Mouse (Mus musculus) urinary bladder, postnatal 10 days (tissue): ENCODE results near the gene Tspan3.

Experiments used
- DNase-seq: peaks from one replicate; pipeline ENCODE4 v3.0.0; 2022; ENCODE audit warnings: low spot score

Gene Tspan3

GRCm38 (mm10) chr9:56108174-56108573 lies 57.1 kb downstream of the Tspan3 start:
- no peak for DNase-seq

GRCm38 (mm10) chr9:56107527-56107926 lies 57.8 kb downstream of the Tspan3 start:
- no peak for DNase-seq

DNA sequence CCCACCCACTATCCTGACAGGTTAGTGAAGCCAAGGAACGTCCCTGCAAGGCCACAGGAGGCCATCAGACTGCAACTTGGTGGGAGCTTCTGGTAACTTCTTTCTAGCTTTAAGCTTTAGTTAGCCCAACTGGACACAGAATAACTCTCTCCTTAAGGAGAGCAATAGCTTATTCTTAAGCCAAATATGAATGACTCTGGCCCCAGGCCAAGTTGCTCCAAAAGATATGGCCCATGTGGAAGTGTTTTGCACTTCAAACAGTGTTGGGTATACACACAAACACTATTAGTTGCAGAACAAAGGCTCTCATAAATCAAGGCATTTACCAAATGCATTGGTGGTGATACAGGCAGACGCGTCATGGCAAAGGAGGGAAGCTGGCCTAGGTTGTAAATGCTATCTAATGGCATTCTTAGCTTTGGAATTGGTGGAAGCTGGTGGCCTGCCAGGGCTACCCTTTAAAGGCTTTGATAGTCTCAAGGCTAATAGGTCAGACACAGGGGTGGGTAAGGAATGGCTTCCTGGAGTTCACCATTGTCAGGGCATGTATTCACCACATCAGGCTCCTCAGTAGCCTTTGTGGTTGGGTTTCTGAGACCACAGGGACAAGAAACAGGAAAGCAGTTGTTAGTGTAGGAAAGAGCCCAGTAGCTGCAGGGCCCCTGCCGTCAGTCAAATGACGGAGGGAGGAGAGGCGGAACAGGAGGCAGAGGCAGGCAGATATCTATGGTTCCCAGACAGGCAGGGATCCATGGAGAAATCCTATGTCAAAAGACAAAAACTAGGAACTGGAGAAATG lies 58.8 kb downstream of the Tspan3 start:
- no peak for DNase-seq

DNA sequence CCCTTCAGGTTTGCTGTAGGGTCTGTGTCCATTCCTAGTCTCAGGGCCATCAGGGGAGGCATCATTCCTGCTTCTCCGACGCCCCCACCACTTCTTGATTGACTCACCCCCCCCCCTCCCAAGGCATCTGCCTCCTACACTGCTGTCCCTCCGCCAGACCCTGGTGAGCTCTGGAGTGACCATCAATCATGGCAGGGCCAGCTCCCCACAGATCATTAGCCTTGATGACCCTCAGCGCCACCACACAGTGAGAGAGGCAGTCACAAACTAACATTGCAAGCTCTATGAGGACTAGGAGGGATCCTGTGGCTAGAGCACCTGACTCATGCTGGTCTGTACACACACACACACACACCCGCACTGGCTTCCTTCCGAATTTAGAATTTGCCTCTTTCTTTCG lies 60.4 kb downstream of the Tspan3 start:
- no peak for DNase-seq

GRCm38 (mm10) chr9:56101022-56101421 lies 64.3 kb downstream of the Tspan3 start:
- DNase-seq, result no peak

GRCm38 (mm10) chr9:56100041-56100522 lies 65.2 kb downstream of the Tspan3 start:
- DNase-seq, result no peak

GRCm38 (mm10) chr9:56097584-56098298 lies 67.5 kb downstream of the Tspan3 start:
- DNase-seq, result no peak

GRCm38 (mm10) chr9:56092102-56092501 lies 73.2 kb downstream of the Tspan3 start:
- DNase-seq, result no peak

GRCm38 (mm10) chr9:56090546-56091225 lies 74.6 kb downstream of the Tspan3 start:
- DNase-seq, result no peak

GRCm38 (mm10) chr9:56089778-56090520 lies 75.3 kb downstream of the Tspan3 start, which contains the start of gene Pstpip1:
Pstpip1 (plus strand) TSS chr9:56089962.
- no peak for DNase-seq

- DNase-seq, result no peak
Measured at GRCm38 (mm10) chr9:56086524-56086923, 78.8 kb downstream of the Tspan3 start.
